Mouse (Mus musculus): ENCODE measurements around the gene Mfge8.

DNA sequence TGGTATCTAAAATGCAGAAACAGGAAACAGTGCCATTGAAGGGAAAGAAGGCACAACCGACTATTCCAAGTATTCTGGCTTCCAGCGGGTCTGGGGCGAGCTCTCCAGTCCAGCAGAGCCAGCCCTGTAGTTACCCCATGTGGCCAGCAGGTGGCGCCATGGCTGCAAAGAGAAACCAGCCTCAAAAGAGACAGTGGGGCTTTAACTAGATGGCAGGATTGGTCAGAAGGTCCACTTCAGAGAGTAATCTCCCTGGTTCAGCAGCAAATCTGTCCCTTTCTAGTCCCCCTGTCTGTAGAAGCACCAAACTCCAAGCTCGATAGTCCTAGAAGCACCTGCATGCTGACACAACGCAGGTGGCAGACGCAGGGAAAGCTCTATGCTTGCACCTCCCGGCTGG lies 8.0 kb downstream of the Mfge8 start:
- peak; percentile 94 for TF ChIP-seq CTCF (conservative IDR thresholded peaks at IDR 0.05; ENCODE audit: low read length)
- TF ChIP-seq NANOG (IDR thresholded peaks at IDR 0.05; ENCODE audit: borderline replicate concordance, low read length): no peak
- TF ChIP-seq POU5F1 (IDR thresholded peaks at IDR 0.05; ENCODE audit: borderline replicate concordance, low read length): no peak
